Mouse (Mus musculus) liver, adult 2 months (tissue): Measurements from ENCODE around the gene Uncx.

Experiments
- CTCF ChIP-seq: fragments of 200-500 bp; IDR thresholded peaks from 2 replicates; pipeline ENCODE4 v1.5.1; 2011; ENCODE audit warnings: low read depth, low read length, control low read depth
- POLR2A ChIP-seq: fragments of 200-500 bp; IDR thresholded peaks from 2 replicates; pipeline ENCODE4 v1.6.1; 2011; ENCODE audit warnings: low read length, control low read depth; ENCODE audit not compliant: insufficient read depth; ENCODE audit errors: extremely low read depth

DNA sequence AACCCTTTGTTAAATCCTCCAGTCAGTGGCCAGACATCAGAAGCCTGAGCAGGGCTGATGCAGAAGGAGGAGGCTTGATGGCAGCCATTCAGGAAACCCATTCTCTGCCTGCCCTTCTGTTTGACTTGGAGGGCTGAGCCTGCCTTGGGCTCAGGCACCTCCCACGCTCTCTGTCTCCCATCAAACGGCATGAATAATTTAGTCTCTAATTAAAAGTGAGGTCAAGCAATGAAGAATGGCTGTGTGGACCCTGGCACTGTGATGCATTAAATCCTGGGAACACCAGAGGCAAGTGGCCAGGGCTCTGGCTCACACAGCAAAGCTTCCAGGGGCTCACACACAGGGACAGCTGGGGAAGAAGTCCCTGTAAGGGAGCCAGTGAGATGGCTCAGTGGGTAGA is 24.8 kb downstream of the Uncx start:
- TF ChIP-seq POLR2A (no peak), CTCF (no peak)
